Mouse (Mus musculus): ENCODE results near the gene Dtnbp1.

GRCm38 (mm10) chr13:44991936-44992335 is 10.0 kb downstream of the Dtnbp1 start:
- TF ChIP-seq POLR2A (IDR thresholded peaks at IDR 0.05; ENCODE audit: borderline replicate concordance, insufficient read depth, low read length) = no peak
- TF ChIP-seq CTCF (IDR thresholded peaks at IDR 0.05; ENCODE audit: borderline replicate concordance, insufficient read depth, low read depth, low read length) = no peak

Measured in cerebellum, adult 2 months (tissue).